Mouse (Mus musculus) hindbrain, embryonic 10.5 days (tissue): ENCODE measurements at regions not wholly inside any gene's neighbourhood (a gene's known extent, or its start where the extent isn't known, plus 50 kb on each side); places are given as distances from the start of the nearest gene placed in this dataset.

Experiments used
- DNase-seq: peaks from one replicate; pipeline ENCODE4 v3.0.0-alpha.2; 2017; ENCODE audit warnings: low spot score
- H3K27ac ChIP-seq: fragments of 300-500 bp; sonication (generic); 2 replicates; pipeline ENCODE4 v1.5.1; 2016; ENCODE audit warnings: mild to moderate bottlenecking, moderate library complexity
- H3K27me3 ChIP-seq: fragments of 300-500 bp; sonication (generic); 2 replicates; pipeline ENCODE4 v1.6.1; 2016; ENCODE audit warnings: mild to moderate bottlenecking; ENCODE audit not compliant: poor library complexity, insufficient read depth, severe bottlenecking
- H3K36me3 ChIP-seq: fragments of 300-500 bp; sonication (generic); 2 replicates; pipeline ENCODE4 v1.6.1; 2016; ENCODE audit warnings: mild to moderate bottlenecking, moderate library complexity
- H3K4me1 ChIP-seq: fragments of 300-500 bp; sonication (generic); replicated peaks from 2 replicates; pipeline ENCODE4 v1.6.1; 2016; ENCODE audit warnings: mild to moderate bottlenecking
- H3K4me3 ChIP-seq: fragments of 300-500 bp; sonication (generic); 2 replicates; pipeline ENCODE4 v1.5.1; 2016; ENCODE audit warnings: mild to moderate bottlenecking, moderate library complexity
- H3K9me3 ChIP-seq: fragments of 300-500 bp; sonication (generic); 2 replicates; pipeline ENCODE4 v1.6.1; 2016; ENCODE audit warnings: mild to moderate bottlenecking, moderate library complexity
- WGBS: fragments of 180-500 bp; shearing (Covaris S2); methylation state at CpG from one replicate; pipeline ENCODE4 v1.1.7; 2016; 5-methylcytosine and 5-hydroxymethylcytosine counted together

DNA sequence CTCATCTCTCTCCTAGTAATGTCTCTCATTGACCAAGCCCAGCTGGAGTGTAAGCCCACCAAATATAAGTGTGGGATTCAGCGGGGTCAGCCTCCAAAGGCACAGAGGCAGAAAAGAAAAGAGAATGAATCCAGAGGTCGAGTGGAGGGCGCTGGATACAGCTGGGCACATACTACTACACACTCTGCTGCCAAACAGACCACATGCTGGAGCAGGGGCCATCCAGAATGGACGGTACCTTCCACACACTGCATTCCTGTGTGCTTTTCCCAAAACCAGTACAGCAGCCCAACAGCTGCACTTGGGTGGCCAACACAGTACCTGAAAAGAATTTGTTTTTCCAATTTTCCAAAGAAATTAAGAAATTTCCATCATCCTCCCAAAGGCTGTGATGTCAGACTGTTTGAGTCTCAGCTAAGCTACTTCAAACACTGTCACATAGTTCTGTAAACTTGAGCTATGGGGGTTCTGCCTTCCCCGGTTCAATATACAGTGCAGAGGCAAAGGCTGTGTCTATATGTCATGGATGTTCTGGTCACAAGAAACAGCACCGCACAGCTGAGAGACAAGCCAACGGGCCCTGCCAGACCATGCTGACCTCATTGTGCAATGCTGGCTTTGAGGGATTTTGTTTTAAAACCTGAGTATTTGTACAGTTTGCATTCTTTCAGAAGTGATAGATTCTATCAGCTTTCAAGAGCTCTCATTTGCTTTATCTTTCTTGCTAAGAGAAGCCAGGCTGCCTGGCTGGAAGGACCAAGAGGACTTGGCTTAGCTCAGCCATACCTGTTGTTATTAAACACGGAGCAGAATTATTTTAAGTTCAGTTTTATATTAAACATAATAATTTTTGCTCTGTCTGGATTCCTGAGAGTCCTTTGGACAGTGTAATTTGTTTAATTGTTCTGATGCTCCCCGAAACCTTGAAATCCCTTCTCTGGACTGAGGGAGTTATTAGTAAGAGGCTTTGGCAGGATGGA lies 200.3 kb upstream of the Myocd start:
- H3K27me3 ChIP-seq: no peaks in the 10 kb centered on the region
- H3K4me3 ChIP-seq: no peak overlapping the region
- no peak overlapping the region for H3K27ac ChIP-seq
- DNase-seq: no peak
- 81% methylated on average over 9 of the region's 9 CpGs for WGBS
- no peaks in the 10 kb centered on the region for H3K4me1 ChIP-seq
- H3K9me3 ChIP-seq: no peaks in the 10 kb centered on the region
- H3K36me3 ChIP-seq: no peaks in the 10 kb centered on the region

DNA sequence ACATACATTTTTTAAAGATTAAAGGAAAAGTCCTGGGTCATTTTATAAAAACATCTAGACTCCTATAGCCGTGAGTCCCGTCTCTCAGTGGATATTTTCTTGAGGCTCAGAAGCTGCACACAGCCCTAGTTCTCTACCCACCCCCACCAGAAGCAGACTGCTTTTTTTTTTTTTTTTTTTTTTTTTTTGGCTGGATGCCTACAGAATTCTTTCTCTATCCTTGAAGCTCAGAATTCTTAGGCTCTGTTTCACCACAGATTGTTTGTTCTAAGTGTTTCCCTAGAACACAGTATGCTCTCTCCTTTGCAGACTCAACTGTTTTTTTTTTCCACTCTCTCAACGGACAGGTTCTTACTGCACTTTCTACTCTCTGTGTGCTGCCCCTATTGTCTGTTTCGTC lies 191.3 kb upstream of the Myocd start:
- 73% methylated on average over 4 of the region's 4 CpGs for WGBS
- DNase-seq: no peak

DNA sequence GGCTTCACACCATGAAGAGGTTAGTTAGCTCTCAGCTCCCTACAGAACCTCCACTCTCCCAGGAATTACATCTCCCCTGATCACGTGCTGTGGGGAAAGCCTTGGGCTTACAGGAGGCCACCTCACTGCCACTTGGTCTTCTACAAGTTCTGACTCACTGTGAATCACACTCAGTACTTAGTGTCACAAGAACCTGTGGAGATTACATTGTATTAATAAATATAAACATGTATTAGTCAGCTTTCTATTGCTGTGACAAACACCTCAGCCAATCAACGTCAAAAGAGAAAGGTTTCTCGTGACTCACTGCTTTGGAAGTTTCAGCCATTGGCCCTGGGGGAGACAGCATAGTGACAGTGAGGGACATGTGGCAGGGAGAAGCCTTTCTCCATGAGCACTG lies 178.6 kb upstream of the Myocd start:
- Histone ChIP-seq H3K27ac (no peak overlapping the region), H3K27me3 (no peaks in the 10 kb centered on the region), H3K36me3 (no peaks in the 10 kb centered on the region), H3K4me1 (no peaks in the 10 kb centered on the region), H3K4me3 (no peak overlapping the region), H3K9me3 (no peaks in the 10 kb centered on the region)
- WGBS: 85% methylated on average over 3 of the region's 3 CpGs
- no peak for DNase-seq

More for the DNA sequence above, 191.3 kb upstream of the Myocd start:
- Histone ChIP-seq H3K4me3 (no peak overlapping the region), H3K9me3 (no peaks in the 10 kb centered on the region), H3K36me3 (no peaks in the 10 kb centered on the region), H3K27me3 (no peaks in the 10 kb centered on the region), H3K4me1 (no peaks in the 10 kb centered on the region), H3K27ac (no peak overlapping the region)

DNA sequence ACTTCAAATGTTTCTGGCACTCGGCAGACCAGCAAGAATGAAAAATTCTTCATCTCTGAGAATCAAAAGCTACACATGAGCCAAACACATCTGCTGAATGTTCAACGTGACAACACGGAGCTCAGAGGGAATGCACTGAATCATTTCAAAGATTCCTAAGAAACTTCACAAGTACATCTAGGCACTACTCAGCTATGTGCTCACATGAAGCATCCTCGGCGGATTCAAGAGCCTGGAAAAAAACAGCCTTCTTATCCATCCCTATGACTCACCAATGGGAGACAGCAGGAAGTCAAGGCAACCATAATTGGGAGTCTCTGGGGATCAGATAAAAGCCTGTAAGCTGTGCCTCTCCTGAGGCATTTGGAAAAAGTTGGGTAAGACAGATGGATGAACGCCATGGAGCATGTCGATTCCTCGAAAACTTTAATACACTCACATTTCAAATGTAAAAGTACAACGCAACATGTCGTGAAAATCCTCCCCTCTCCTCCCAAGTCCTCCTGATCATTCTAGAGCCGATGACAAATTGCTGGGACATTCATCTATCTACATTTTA lies 173.8 kb upstream of the Myocd start:
- Histone ChIP-seq H3K27ac (no peak overlapping the region), H3K27me3 (no peaks in the 10 kb centered on the region), H3K9me3 (no peaks in the 10 kb centered on the region), H3K4me3 (no peak overlapping the region), H3K4me1 (no peaks in the 10 kb centered on the region), H3K36me3 (no peaks in the 10 kb centered on the region)
- WGBS: 93% methylated on average over 11 of the region's 11 CpGs
- no peak for DNase-seq

GRCm38 (mm10) chr11:65435699-65436161 lies 165.9 kb upstream of the Myocd start:
- Histone ChIP-seq H3K4me1 (no peaks in the 10 kb centered on the region), H3K4me3 (no peak overlapping the region), H3K27me3 (no peaks in the 10 kb centered on the region), H3K27ac (no peak overlapping the region), H3K9me3 (no peaks in the 10 kb centered on the region), H3K36me3 (no peaks in the 10 kb centered on the region)
- no peak for DNase-seq
- 89% methylated on average over 4 of the region's 4 CpGs for WGBS

DNA sequence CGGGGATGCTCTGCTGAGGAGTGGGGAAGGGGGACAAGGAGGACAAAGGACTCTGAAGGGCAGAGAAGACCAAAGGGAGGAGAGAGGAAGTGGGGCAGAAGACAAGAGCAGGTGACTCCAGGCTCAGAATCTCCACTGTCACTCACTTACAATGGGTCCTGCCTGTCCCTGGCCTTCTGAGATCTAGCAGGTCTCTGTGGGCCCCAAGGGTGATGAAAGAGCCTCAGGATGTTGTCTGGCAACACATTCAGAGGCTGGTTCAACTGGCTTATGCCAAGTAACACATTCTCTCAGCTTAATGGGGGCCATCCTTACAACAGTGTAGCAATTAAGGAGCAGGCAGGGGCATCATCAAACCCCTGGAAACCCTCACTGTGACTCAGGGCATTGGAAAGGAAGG lies 152.1 kb upstream of the Myocd start:
- H3K36me3 ChIP-seq: no peaks in the 10 kb centered on the region
- H3K4me1 ChIP-seq: no peaks in the 10 kb centered on the region
- no peaks in the 10 kb centered on the region for H3K27me3 ChIP-seq
- WGBS: 35% methylated on average over 1 of the region's 1 CpGs
- no peaks in the 10 kb centered on the region for H3K9me3 ChIP-seq
- H3K27ac ChIP-seq: no peak overlapping the region
- DNase-seq: no peak
- no peak overlapping the region for H3K4me3 ChIP-seq

- no peaks in the 10 kb centered on the region for H3K9me3 ChIP-seq
- no peak for DNase-seq
- peaks cover 4% of the 10 kb centered on the region; the same call in 1 of the 2 replicates for H3K4me1 ChIP-seq
- H3K4me3 ChIP-seq: no peak overlapping the region
- no peaks in the 10 kb centered on the region for H3K36me3 ChIP-seq
- no peak overlapping the region for H3K27ac ChIP-seq
- H3K27me3 ChIP-seq: no peaks in the 10 kb centered on the region
- WGBS: 80% methylated on average over 1 of the region's 1 CpGs
Measured at GRCm38 (mm10) chr11:65408621-65409020, 138.8 kb upstream of the Myocd start.

GRCm38 (mm10) chr11:65402460-65403154 lies 132.8 kb upstream of the Myocd start:
- no peak overlapping the region for H3K27ac ChIP-seq

DNA sequence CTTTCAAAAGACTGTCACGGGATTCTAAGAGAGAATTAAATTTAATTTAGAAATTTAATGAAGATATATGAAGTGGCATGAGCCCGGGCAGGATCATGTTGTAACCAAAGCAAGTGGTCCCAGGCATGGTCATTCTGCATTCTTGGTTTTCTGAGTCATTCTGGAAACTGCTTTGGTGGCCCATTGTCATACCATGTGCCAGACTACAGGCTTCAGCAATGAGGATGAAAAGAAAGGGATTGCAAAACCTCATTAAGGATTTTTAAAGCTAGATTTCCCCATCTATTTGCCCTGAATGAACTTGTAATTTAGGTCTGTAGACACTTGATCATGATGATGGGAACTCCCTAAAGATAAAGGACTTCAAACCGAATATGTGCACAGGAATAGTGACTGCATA lies 119.4 kb upstream of the Myocd start:
- no peaks in the 10 kb centered on the region for H3K9me3 ChIP-seq
- no peaks in the 10 kb centered on the region for H3K36me3 ChIP-seq
- H3K27ac ChIP-seq: no peak overlapping the region
- no peaks in the 10 kb centered on the region for H3K27me3 ChIP-seq
- DNase-seq: no peak
- H3K4me1 ChIP-seq: peaks cover 5% of the 10 kb centered on the region; the same call in 1 of the 2 replicates
- WGBS: 88% methylated on average over 3 of the region's 3 CpGs
- no peak overlapping the region for H3K4me3 ChIP-seq

More at GRCm38 (mm10) chr11:65402460-65403154, 132.8 kb upstream of the Myocd start:
- DNase-seq: no peak
- Histone ChIP-seq H3K27me3 (no peaks in the 10 kb centered on the region), H3K36me3 (no peaks in the 10 kb centered on the region), H3K9me3 (no peaks in the 10 kb centered on the region), H3K4me1 (peaks cover 1% of the 10 kb centered on the region; the same call in 1 of the 2 replicates), H3K4me3 (no peak overlapping the region)
- WGBS: 84% methylated on average over 12 of the region's 12 CpGs

GRCm38 (mm10) chr11:65386291-65387061 lies 116.7 kb upstream of the Myocd start:
- WGBS: 66% methylated on average over 14 of the region's 14 CpGs
- Histone ChIP-seq H3K4me1 (peaks cover 5% of the 10 kb centered on the region; the same call in 1 of the 2 replicates), H3K9me3 (no peaks in the 10 kb centered on the region), H3K4me3 (no peak overlapping the region), H3K27ac (no peak overlapping the region), H3K27me3 (no peaks in the 10 kb centered on the region), H3K36me3 (no peaks in the 10 kb centered on the region)
- DNase-seq: no peak

GRCm38 (mm10) chr11:65375361-65375760 lies 105.6 kb upstream of the Myocd start:
- 91% methylated on average over 5 of the region's 5 CpGs for WGBS
- no peaks in the 10 kb centered on the region for H3K36me3 ChIP-seq
- no peaks in the 10 kb centered on the region for H3K27me3 ChIP-seq
- H3K4me3 ChIP-seq: no peak overlapping the region
- H3K4me1 ChIP-seq: no peaks in the 10 kb centered on the region
- no peak overlapping the region for H3K27ac ChIP-seq
- no peaks in the 10 kb centered on the region for H3K9me3 ChIP-seq
- DNase-seq: no peak

DNA sequence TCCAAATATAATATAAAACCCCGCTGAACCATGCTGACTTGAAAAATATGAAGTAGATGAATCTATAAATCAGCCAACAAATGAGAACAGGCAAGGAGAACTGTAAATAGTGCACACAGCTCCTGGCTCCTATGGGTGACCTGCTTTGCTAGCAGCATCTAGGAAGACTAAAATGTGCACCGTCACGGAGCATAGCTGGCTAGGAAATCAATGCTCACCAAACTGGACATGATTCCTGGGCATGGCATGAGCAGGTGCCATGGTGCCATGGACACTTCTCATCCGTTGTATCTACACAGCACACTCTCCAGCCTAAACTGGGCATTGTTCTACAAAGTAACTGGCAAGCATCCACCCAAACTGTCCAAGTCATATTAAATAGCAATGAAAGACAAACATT lies 103.3 kb upstream of the Myocd start:
- no peaks in the 10 kb centered on the region for H3K4me1 ChIP-seq
- no peak overlapping the region for H3K4me3 ChIP-seq
- no peaks in the 10 kb centered on the region for H3K36me3 ChIP-seq
- WGBS: 91% methylated on average over 4 of the region's 4 CpGs
- no peaks in the 10 kb centered on the region for H3K9me3 ChIP-seq
- no peak overlapping the region for H3K27ac ChIP-seq
- H3K27me3 ChIP-seq: no peaks in the 10 kb centered on the region
- no peak for DNase-seq
